Mouse (Mus musculus) liver, embryonic 14.5 days (tissue): ENCODE measurements around the gene Map4k5.

Experiments
- CTCF ChIP-seq: IDR thresholded peaks from 2 replicates; pipeline ENCODE4 v1.5.1; 2016; ENCODE audit warnings: antibody characterized with exemption, low read depth, control low read depth
- EP300 ChIP-seq: IDR thresholded peaks from 2 replicates; pipeline ENCODE4 v1.6.1; 2016; ENCODE audit warnings: antibody characterized with exemption, low read depth

GRCm38 (mm10) chr12:69845722-69846121 lies 47.3 kb downstream of the Map4k5 start:
- TF ChIP-seq CTCF (no peak), EP300 (no peak)
